Mouse (Mus musculus) heart, adult 2 months (tissue): ENCODE results near the gene Trim56. TPM values are rescaled to one million over a fixed set of nuclear protein-coding genes. Genes with fewer than 3 reads are reported as not detected.

Experiments
- DNase-seq, 2 experiments: peaks; one replicate each; pipeline ENCODE4 v3.0.0; 2021
- H3K27ac ChIP-seq: fragments of 200-600 bp; 2 replicates; pipeline ENCODE4 v1.8.1; 2022
- H3K27me3 ChIP-seq: fragments of 200-500 bp; 2 replicates; pipeline ENCODE4 v1.6.1; 2012; ENCODE audit warnings: mild to moderate bottlenecking, low read length, inconsistent platforms, mixed read lengths; ENCODE audit not compliant: control insufficient read depth, insufficient read depth
- H3K36me3 ChIP-seq: fragments of 200-500 bp; 2 replicates; pipeline ENCODE4 v1.6.1; 2012; ENCODE audit warnings: low read length, inconsistent platforms; ENCODE audit not compliant: control insufficient read depth, insufficient read depth
- H3K4me1 ChIP-seq: fragments of 200-500 bp; 2 replicates; pipeline ENCODE4 v1.6.1; 2011; ENCODE audit warnings: low read length; ENCODE audit not compliant: control insufficient read depth, insufficient read depth
- H3K4me3 ChIP-seq: fragments of 200-600 bp; 2 replicates; pipeline ENCODE4 v1.8.1; 2022
- H3K79me2 ChIP-seq: fragments of 200-500 bp; replicated peaks from 2 replicates; pipeline ENCODE4 v1.6.1; 2012; ENCODE audit warnings: mild to moderate bottlenecking, inconsistent platforms, low read length, moderate library complexity, mixed read lengths; ENCODE audit not compliant: control insufficient read depth, insufficient read depth
- H3K9ac ChIP-seq: fragments of 200-500 bp; 2 replicates; pipeline ENCODE4 v1.6.1; 2012; ENCODE audit warnings: low read depth, mild to moderate bottlenecking, control low read depth, inconsistent platforms, low read length, mixed read lengths
- CTCF ChIP-seq: fragments of 200-600 bp; IDR thresholded peaks from 2 replicates; pipeline ENCODE4 v1.8.1; 2022; ENCODE audit warnings: antibody characterized with exemption, mild to moderate bottlenecking, moderate library complexity
- EP300 ChIP-seq: fragments of 200-500 bp; IDR thresholded peaks from 2 replicates; pipeline ENCODE4 v1.6.1; 2011; ENCODE audit warnings: low read depth, low read length, control low read depth; ENCODE audit not compliant: insufficient read depth
- POLR2A ChIP-seq: fragments of 200-500 bp; IDR thresholded peaks from 2 replicates; pipeline ENCODE4 v1.6.1; 2011; ENCODE audit warnings: mild to moderate bottlenecking, low read depth, low read length, control low read depth; ENCODE audit not compliant: insufficient read depth
- WGBS: fragments of 180-500 bp; shearing (Covaris S2); methylation state at CpG from one replicate; pipeline ENCODE4 v1.1.7; 2018; 5-methylcytosine and 5-hydroxymethylcytosine counted together
- intact Hi-C: fragments of 180-260 bp; cut with DNase I; formaldehyde crosslinking; loops from one replicate; pipeline ENCODE4 v1.15.1; 2025
- polyA plus RNA-seq: library from polyadenylated mRNA; depleted of rRNA; stranded (reverse); fragments of >200 nt; gene quantifications from 2 replicates; pipeline ENCODE4 v1.2.3, GENCODE M21; 2012
- total RNA-seq, 2 experiments: library from RNA; stranded (reverse); gene quantifications; 2 replicates each; pipeline ENCODE4 v1.2.3; 2021

Trim56 gene
- total and polyA plus RNA-seq, 3 experiments: 6.9 to 22.2 (median 19.0) TPM

GRCm38 (mm10) chr5:137140836-137141235 lies 24.8 kb upstream of the Trim56 start:
- Histone ChIP-seq H3K36me3 (no peaks in the 10 kb centered on the region), H3K27me3 (no peaks in the 10 kb centered on the region; the same call in 1 of the 2 replicates), H3K4me3 (no peak overlapping the region), H3K27ac (no peak overlapping the region), H3K4me1 (no peaks in the 10 kb centered on the region), H3K79me2 (no peaks in the 10 kb centered on the region), H3K9ac (no peak overlapping the region)
- intact Hi-C loops: no loop called here
- WGBS: 15% methylated on average over 3 of the region's 3 CpGs
- no peak for DNase-seq
- TF ChIP-seq CTCF: no peak
- no peak for TF ChIP-seq EP300
- no peak for TF ChIP-seq POLR2A

- TF ChIP-seq CTCF (no peak), POLR2A (no peak), EP300 (no peak)
- intact Hi-C loops: no loop called here
- WGBS: 70% methylated on average over 10 of the region's 10 CpGs
Measured at GRCm38 (mm10) chr5:137138977-137139376, 23.0 kb upstream of the Trim56 start.

GRCm38 (mm10) chr5:137134959-137135358 lies 18.9 kb upstream of the Trim56 start:
- no peaks in the 10 kb centered on the region for H3K27me3 ChIP-seq
- no peak overlapping the region for H3K9ac ChIP-seq
- TF ChIP-seq EP300 (no peak), CTCF (no peak), POLR2A (no peak)
- no peaks in the 10 kb centered on the region for H3K4me1 ChIP-seq
- H3K79me2 ChIP-seq: no peaks in the 10 kb centered on the region
- no peaks in the 10 kb centered on the region for H3K36me3 ChIP-seq
- intact Hi-C loops: loop anchor here (5.0 kb wide), 2 partner anchors 242 to 367 kb away; partner anchors contain the start of gene Pop7
- no peak overlapping the region for H3K27ac ChIP-seq
- H3K4me3 ChIP-seq: no peak overlapping the region
- 30% methylated on average over 11 of the region's 11 CpGs for WGBS
- no peak for DNase-seq

More at GRCm38 (mm10) chr5:137138977-137139376, 23.0 kb upstream of the Trim56 start:
- no peak for DNase-seq
- Histone ChIP-seq H3K4me3 (no peak overlapping the region), H3K36me3 (no peaks in the 10 kb centered on the region), H3K27ac (no peak overlapping the region), H3K4me1 (no peaks in the 10 kb centered on the region), H3K27me3 (no peaks in the 10 kb centered on the region; the same call in 1 of the 2 replicates), H3K9ac (no peak overlapping the region), H3K79me2 (no peaks in the 10 kb centered on the region)

- DNase-seq: peak in 1 of 2 experiments; percentile 71
- Histone ChIP-seq H3K79me2 (no peaks in the 10 kb centered on the region), H3K9ac (no peak overlapping the region), H3K27me3 (no peaks in the 10 kb centered on the region), H3K4me1 (no peaks in the 10 kb centered on the region), H3K27ac (no peak overlapping the region), H3K36me3 (no peaks in the 10 kb centered on the region), H3K4me3 (no peak overlapping the region)
- 2% methylated on average over 3 of the region's 3 CpGs for WGBS
- TF ChIP-seq POLR2A: no peak
- TF ChIP-seq EP300: peak; percentile 89; the same call in 1 of the 2 replicates
- no peak for TF ChIP-seq CTCF
- intact Hi-C loops: loop anchor here (1.0 to 5.0 kb wide), 3 partner anchors 155 to 371 kb away; partner anchors contain the start of gene Pop7
Measured at GRCm38 (mm10) chr5:137131490-137131889, 15.5 kb upstream of the Trim56 start.

- H3K27me3 ChIP-seq: no peaks in the 10 kb centered on the region
- TF ChIP-seq EP300: no peak
- no peak for TF ChIP-seq CTCF
- TF ChIP-seq POLR2A: no peak
- no peaks in the 10 kb centered on the region for H3K36me3 ChIP-seq
- no peak overlapping the region for H3K27ac ChIP-seq
- WGBS: 33% methylated on average over 5 of the region's 5 CpGs
- intact Hi-C loops: no loop called here
- DNase-seq: no peak
- no peak overlapping the region for H3K9ac ChIP-seq
- no peaks in the 10 kb centered on the region for H3K4me1 ChIP-seq
- H3K4me3 ChIP-seq: no peak overlapping the region
- H3K79me2 ChIP-seq: no peaks in the 10 kb centered on the region
Measured at GRCm38 (mm10) chr5:137129281-137129680, 13.3 kb upstream of the Trim56 start.

DNA sequence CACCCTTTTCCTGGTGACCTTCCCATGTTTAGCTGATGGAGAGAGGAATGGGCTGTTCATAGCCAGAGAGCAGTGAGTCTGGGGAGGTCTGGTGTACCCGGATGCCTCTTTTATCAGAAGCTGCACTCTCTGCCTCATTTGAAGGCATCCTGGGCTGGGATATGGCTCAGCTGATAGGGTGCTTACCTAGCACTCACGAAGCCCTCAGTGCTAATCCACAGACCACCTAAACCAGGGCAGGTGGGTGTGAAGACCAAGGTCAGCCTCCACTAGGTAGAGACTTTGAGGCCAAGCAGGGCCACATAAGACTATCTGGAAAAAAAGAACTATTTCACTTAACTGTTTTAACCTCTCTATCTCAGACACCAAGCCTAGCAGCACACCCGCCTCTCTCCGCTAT lies 7.5 kb upstream of the Trim56 start:
- Histone ChIP-seq H3K27me3 (no peaks in the 10 kb centered on the region), H3K27ac (no peak overlapping the region), H3K79me2 (no peaks in the 10 kb centered on the region), H3K4me1 (peaks cover 1% of the 10 kb centered on the region; the same call in 1 of the 2 replicates), H3K4me3 (no peak overlapping the region), H3K36me3 (no peaks in the 10 kb centered on the region), H3K9ac (no peak overlapping the region)
- WGBS: 69% methylated on average over 4 of the region's 4 CpGs
- intact Hi-C loops: loop anchor here (2.0 kb wide), 1 partner anchor 163 kb away; the partner anchor contains the start of gene Ache
- TF ChIP-seq CTCF: no peak
- TF ChIP-seq POLR2A: no peak
- no peak for TF ChIP-seq EP300
- no peak for DNase-seq
